Mouse (Mus musculus) right cerebral cortex, postnatal 14 days (tissue): ENCODE measurements around the gene Spire2.
"Not testable (repeated sequence)": the region's sequence is repeated elsewhere in the genome, so short reads cannot be mapped to it uniquely, and the experiment has no call there.

Experiments
- DNase-seq: peaks from one replicate; pipeline ENCODE4 v3.0.0; 2022

The Spire2 gene

GRCm38 (mm10) chr8:123387041-123387440 lies 54.5 kb downstream of the Spire2 start:
- no peak for DNase-seq

- DNase-seq: no peak
Measured at GRCm38 (mm10) chr8:123387801-123388200, 55.3 kb downstream of the Spire2 start.

- DNase-seq: no peak
Measured at GRCm38 (mm10) chr8:123389026-123389425, 56.5 kb downstream of the Spire2 start.

GRCm38 (mm10) chr8:123398308-123398707 lies 65.8 kb downstream of the Spire2 start:
- no peak for DNase-seq

GRCm38 (mm10) chr8:123401936-123402335 lies 69.4 kb downstream of the Spire2 start:
- no peak for DNase-seq

GRCm38 (mm10) chr8:123402730-123403326 lies 70.3 kb downstream of the Spire2 start:
- no peak for DNase-seq

GRCm38 (mm10) chr8:123404521-123404920 lies 72.0 kb downstream of the Spire2 start:
- DNase-seq: no peak

- peak; percentile 64 for DNase-seq
Measured at GRCm38 (mm10) chr8:123406786-123407185, 74.3 kb downstream of the Spire2 start, which contains the start of gene Mc1r. TSS of gene Mc1r (plus strand) at chr8:123407107.

GRCm38 (mm10) chr8:123407612-123408011 lies 75.1 kb downstream of the Spire2 start:
- no peak for DNase-seq

GRCm38 (mm10) chr8:123408586-123409544 lies 76.4 kb downstream of the Spire2 start:
- no peak for DNase-seq

- no peak for DNase-seq
Measured at GRCm38 (mm10) chr8:123410049-123410587, 77.6 kb downstream of the Spire2 start.

- no peak for DNase-seq
Measured at GRCm38 (mm10) chr8:123410788-123411187, 78.3 kb downstream of the Spire2 start.

GRCm38 (mm10) chr8:123411246-123411645 lies 78.7 kb downstream of the Spire2 start, which contains the start of gene Tubb3:
TSS of gene Tubb3 (plus strand) at chr8:123411424.
- DNase-seq: peak; percentile 89

GRCm38 (mm10) chr8:123411781-123412327 lies 79.3 kb downstream of the Spire2 start:
- DNase-seq: no peak

GRCm38 (mm10) chr8:123412560-123413170 lies 80.2 kb downstream of the Spire2 start:
- peak; percentile 66 for DNase-seq

- DNase-seq: no peak
Measured at GRCm38 (mm10) chr8:123414255-123414654, 81.7 kb downstream of the Spire2 start.

GRCm38 (mm10) chr8:123414997-123415696 lies 82.6 kb downstream of the Spire2 start:
- not testable (repeated sequence) for DNase-seq

- no peak for DNase-seq
Measured at GRCm38 (mm10) chr8:123415967-123416943, 83.7 kb downstream of the Spire2 start.

- DNase-seq: no peak
Measured at GRCm38 (mm10) chr8:123416944-123417555, 84.5 kb downstream of the Spire2 start.
